Mouse (Mus musculus): ENCODE data around the gene Zfp213. TPM values are rescaled to one million over a fixed set of nuclear protein-coding genes. Genes with fewer than 3 reads are reported as not detected.

Zfp213 gene
- polyA plus RNA-seq, 1 experiment from 2014 or later: 19.9 TPM

GRCm38 (mm10) chr17:23543983-23544382 is 20.1 kb downstream of the Zfp213 start:
- 78% methylated on average over 4 of the region's 4 CpGs for WGBS
- no peak overlapping the region for H3K9ac ChIP-seq (ENCODE audit: low read length)
- no peak overlapping the region for H3K27ac ChIP-seq (ENCODE audit: low read depth, low read length)
- H3K4me2 ChIP-seq: no peak overlapping the region
- no peak for ATAC-seq (ENCODE audit: low FRiP score)
- no peak overlapping the region for H3K4me3 ChIP-seq (ENCODE audit: low read depth, low read length)
- no peaks in the 10 kb centered on the region for H3K9me3 ChIP-seq (ENCODE audit: control insufficient read depth, low read length)
- DNase-seq (ENCODE audit: low spot score, missing footprints): no peak
- no peaks in the 10 kb centered on the region for H3K36me3 ChIP-seq (ENCODE audit: control insufficient read depth, insufficient read depth, low read length)
- peaks cover 7% of the 10 kb centered on the region for H3K27me3 ChIP-seq (ENCODE audit: control insufficient read depth, insufficient read depth, low read length)
- peaks cover 1% of the 10 kb centered on the region; the same call in 1 of the 2 replicates for H3K4me1 ChIP-seq (ENCODE audit: control insufficient read depth, insufficient read depth, low read length)

- no peak for DNase-seq (ENCODE audit: low spot score, missing footprints)
- no peaks in the 10 kb centered on the region for H3K9me3 ChIP-seq (ENCODE audit: control insufficient read depth, low read length)
These were observed 20.7 kb downstream of the Zfp213 start for GRCm38 (mm10) chr17:23543325-23543724.

GRCm38 (mm10) chr17:23542835-23543234 is 21.2 kb downstream of the Zfp213 start:
- H3K4me1 ChIP-seq (ENCODE audit: control insufficient read depth, insufficient read depth, low read length): no peaks in the 10 kb centered on the region
- ATAC-seq (ENCODE audit: low FRiP score): no peak
- DNase-seq (ENCODE audit: low spot score, missing footprints): peak; percentile 84
- no peaks in the 10 kb centered on the region for H3K9me3 ChIP-seq (ENCODE audit: control insufficient read depth, low read length)
- no peak overlapping the region for H3K4me3 ChIP-seq (ENCODE audit: low read depth, low read length)
- no peak overlapping the region for H3K27ac ChIP-seq (ENCODE audit: low read depth, low read length)
- WGBS: 63% methylated on average over 4 of the region's 4 CpGs
- no peak overlapping the region for H3K9ac ChIP-seq (ENCODE audit: low read length)
- H3K27me3 ChIP-seq (ENCODE audit: control insufficient read depth, insufficient read depth, low read length): peaks cover 12% of the 10 kb centered on the region
- H3K36me3 ChIP-seq (ENCODE audit: control insufficient read depth, insufficient read depth, low read length): no peaks in the 10 kb centered on the region
- no peak overlapping the region for H3K4me2 ChIP-seq

More at GRCm38 (mm10) chr17:23543325-23543724, 20.7 kb downstream of the Zfp213 start:
- no peak overlapping the region for H3K27ac ChIP-seq (ENCODE audit: low read depth, low read length)
- H3K4me3 ChIP-seq (ENCODE audit: low read depth, low read length): no peak overlapping the region
- no peak overlapping the region for H3K9ac ChIP-seq (ENCODE audit: low read length)
- 60% methylated on average over 5 of the region's 5 CpGs for WGBS
- H3K27me3 ChIP-seq (ENCODE audit: control insufficient read depth, insufficient read depth, low read length): peaks cover 7% of the 10 kb centered on the region
- no peaks in the 10 kb centered on the region for H3K4me1 ChIP-seq (ENCODE audit: control insufficient read depth, insufficient read depth, low read length)
- no peak overlapping the region for H3K4me2 ChIP-seq
- ATAC-seq (ENCODE audit: low FRiP score): no peak
- no peaks in the 10 kb centered on the region for H3K36me3 ChIP-seq (ENCODE audit: control insufficient read depth, insufficient read depth, low read length)

GRCm38 (mm10) chr17:23542004-23542720 is 21.9 kb downstream of the Zfp213 start:
- 0 out of 2 replicates have a peak overlapping the region, but pooled peaks have one; percentile 13 for H3K9ac ChIP-seq (ENCODE audit: low read length)

GRCm38 (mm10) chr17:23540605-23541475 is 23.2 kb downstream of the Zfp213 start:
- no peaks in the 10 kb centered on the region for H3K4me1 ChIP-seq (ENCODE audit: control insufficient read depth, insufficient read depth, low read length)
- no peaks in the 10 kb centered on the region for H3K9me3 ChIP-seq (ENCODE audit: control insufficient read depth, low read length)
- no peak overlapping the region for H3K9ac ChIP-seq (ENCODE audit: low read length)
- DNase-seq (ENCODE audit: low spot score, missing footprints) (peak; percentile 96), ATAC-seq (ENCODE audit: low FRiP score) (peak; percentile 45)
- H3K4me3 ChIP-seq (ENCODE audit: low read depth, low read length): no peak overlapping the region
- peak overlapping the region; percentile 21; the same call in 1 of the 2 replicates for H3K4me2 ChIP-seq
- no peak overlapping the region for H3K27ac ChIP-seq (ENCODE audit: low read depth, low read length)
- WGBS: 7% methylated on average over 31 of the region's 31 CpGs
- no peaks in the 10 kb centered on the region for H3K36me3 ChIP-seq (ENCODE audit: control insufficient read depth, insufficient read depth, low read length)
- peaks cover 20% of the 10 kb centered on the region for H3K27me3 ChIP-seq (ENCODE audit: control insufficient read depth, insufficient read depth, low read length)

More at GRCm38 (mm10) chr17:23542004-23542720, 21.9 kb downstream of the Zfp213 start:
- Histone ChIP-seq H3K27me3 (ENCODE audit: control insufficient read depth, insufficient read depth, low read length) (peaks cover 18% of the 10 kb centered on the region), H3K4me2 (peak overlapping the region; percentile 6; the same call in 1 of the 2 replicates), H3K4me1 (ENCODE audit: control insufficient read depth, insufficient read depth, low read length) (no peaks in the 10 kb centered on the region), H3K4me3 (ENCODE audit: low read depth, low read length) (no peak overlapping the region), H3K36me3 (ENCODE audit: control insufficient read depth, insufficient read depth, low read length) (no peaks in the 10 kb centered on the region), H3K27ac (ENCODE audit: low read depth, low read length) (no peak overlapping the region), H3K9me3 (ENCODE audit: control insufficient read depth, low read length) (no peaks in the 10 kb centered on the region)
- 14% methylated on average over 12 of the region's 12 CpGs for WGBS
- no peak for ATAC-seq (ENCODE audit: low FRiP score)
- peak; percentile 90 for DNase-seq (ENCODE audit: low spot score, missing footprints)

GRCm38 (mm10) chr17:23540106-23540505 is 23.9 kb downstream of the Zfp213 start:
- WGBS: 39% methylated on average over 3 of the region's 3 CpGs
- ATAC-seq (ENCODE audit: low FRiP score) (peak; percentile 15; the same call in 1 of the 2 replicates), DNase-seq (ENCODE audit: low spot score, missing footprints) (no peak)
- H3K4me3 ChIP-seq (ENCODE audit: low read depth, low read length): no peak overlapping the region
- H3K4me2 ChIP-seq: 0 out of 2 replicates have a peak overlapping the region, but pooled peaks have one; percentile 21
- no peaks in the 10 kb centered on the region for H3K9me3 ChIP-seq (ENCODE audit: control insufficient read depth, low read length)
- H3K27me3 ChIP-seq (ENCODE audit: control insufficient read depth, insufficient read depth, low read length): peaks cover 20% of the 10 kb centered on the region
- H3K9ac ChIP-seq (ENCODE audit: low read length): no peak overlapping the region
- H3K4me1 ChIP-seq (ENCODE audit: control insufficient read depth, insufficient read depth, low read length): no peaks in the 10 kb centered on the region
- H3K36me3 ChIP-seq (ENCODE audit: control insufficient read depth, insufficient read depth, low read length): no peaks in the 10 kb centered on the region
- no peak overlapping the region for H3K27ac ChIP-seq (ENCODE audit: low read depth, low read length)

- DNase-seq (ENCODE audit: low spot score, missing footprints): peak; percentile 81
- Histone ChIP-seq H3K4me2 (no peak overlapping the region), H3K9ac (ENCODE audit: low read length) (no peak overlapping the region)
These were observed 24.4 kb downstream of the Zfp213 start for GRCm38 (mm10) chr17:23539608-23540007.

GRCm38 (mm10) chr17:23538299-23539015 is 25.6 kb downstream of the Zfp213 start:
- WGBS: 7% methylated on average over 21 of the region's 21 CpGs
- H3K4me2 ChIP-seq: peak overlapping the region; percentile 39
- H3K27ac ChIP-seq (ENCODE audit: low read depth, low read length): no peak overlapping the region
- no peak overlapping the region for H3K9ac ChIP-seq (ENCODE audit: low read length)
- H3K36me3 ChIP-seq (ENCODE audit: control insufficient read depth, insufficient read depth, low read length): no peaks in the 10 kb centered on the region
- H3K4me1 ChIP-seq (ENCODE audit: control insufficient read depth, insufficient read depth, low read length): no peaks in the 10 kb centered on the region; the same call in 1 of the 2 replicates
- peak overlapping the region; percentile 17 for H3K4me3 ChIP-seq (ENCODE audit: low read depth, low read length)
- peaks cover 29% of the 10 kb centered on the region for H3K27me3 ChIP-seq (ENCODE audit: control insufficient read depth, insufficient read depth, low read length)
- peak; percentile 89 for DNase-seq (ENCODE audit: low spot score, missing footprints)
- ATAC-seq (ENCODE audit: low FRiP score): no peak
- H3K9me3 ChIP-seq (ENCODE audit: control insufficient read depth, low read length): no peaks in the 10 kb centered on the region

More at GRCm38 (mm10) chr17:23539608-23540007, 24.4 kb downstream of the Zfp213 start:
- H3K36me3 ChIP-seq (ENCODE audit: control insufficient read depth, insufficient read depth, low read length): no peaks in the 10 kb centered on the region
- no peaks in the 10 kb centered on the region for H3K9me3 ChIP-seq (ENCODE audit: control insufficient read depth, low read length)
- no peaks in the 10 kb centered on the region; the same call in 1 of the 2 replicates for H3K4me1 ChIP-seq (ENCODE audit: control insufficient read depth, insufficient read depth, low read length)
- H3K27ac ChIP-seq (ENCODE audit: low read depth, low read length): no peak overlapping the region
- WGBS: 86% methylated on average over 5 of the region's 5 CpGs
- no peak overlapping the region for H3K4me3 ChIP-seq (ENCODE audit: low read depth, low read length)
- ATAC-seq (ENCODE audit: low FRiP score): no peak
- peaks cover 23% of the 10 kb centered on the region for H3K27me3 ChIP-seq (ENCODE audit: control insufficient read depth, insufficient read depth, low read length)
